Mouse (Mus musculus): ENCODE data around the gene Psen2.

Gene Psen2

GRCm38 (mm10) chr1:180248593-180249146 lies 14.6 kb downstream of the Psen2 start:
- no peak for DNase-seq

- peak; percentile 45 for DNase-seq
Measured at GRCm38 (mm10) chr1:180247901-180248300, 15.3 kb downstream of the Psen2 start.

GRCm38 (mm10) chr1:180245741-180246507 lies 17.3 kb downstream of the Psen2 start:
- DNase-seq, result no peak

DNA sequence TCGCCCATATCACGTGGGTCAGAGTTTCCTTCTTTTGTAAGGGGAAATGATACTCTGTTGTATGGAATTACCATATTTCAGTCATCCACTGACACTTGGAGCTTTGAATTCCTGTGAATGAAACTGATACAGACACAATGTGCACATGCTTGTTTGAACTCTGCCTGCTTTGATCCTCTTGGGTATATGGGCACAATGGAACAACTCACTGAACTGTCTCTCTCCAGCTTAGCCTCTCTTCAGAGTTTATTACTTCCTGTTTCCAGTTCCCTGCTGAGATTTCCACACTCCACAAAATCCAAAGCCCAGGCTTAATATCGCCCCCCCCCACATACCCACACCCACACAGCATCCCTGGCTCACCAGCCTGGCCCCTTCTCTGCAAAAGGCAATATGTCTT lies 31.5 kb downstream of the Psen2 start:
- no peak for DNase-seq

DNA sequence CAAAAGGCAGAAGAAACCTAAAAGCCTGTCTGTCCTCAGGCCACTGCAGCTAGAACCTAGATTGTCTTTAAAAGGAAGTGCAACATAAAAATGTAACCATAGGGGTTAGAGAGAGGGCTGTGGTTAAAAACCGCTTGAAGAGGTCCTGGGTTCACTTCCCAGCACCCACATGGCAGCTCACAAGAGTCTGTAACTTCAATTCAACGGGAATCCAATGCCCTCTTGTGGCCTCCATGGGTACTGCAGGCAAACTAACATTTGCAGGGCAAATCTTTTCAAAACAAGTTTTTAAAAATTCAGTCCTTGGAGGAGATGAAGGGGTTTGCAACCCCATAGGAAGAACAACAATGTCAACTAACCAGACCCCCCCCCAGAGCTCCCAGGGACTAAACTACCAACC lies 32.7 kb downstream of the Psen2 start:
- DNase-seq, result peak; percentile 63

- no peak for DNase-seq
Measured at GRCm38 (mm10) chr1:180229906-180230305, 33.3 kb downstream of the Psen2 start.

- DNase-seq, result no peak
Measured at GRCm38 (mm10) chr1:180228854-180229253, 34.4 kb downstream of the Psen2 start.

DNA sequence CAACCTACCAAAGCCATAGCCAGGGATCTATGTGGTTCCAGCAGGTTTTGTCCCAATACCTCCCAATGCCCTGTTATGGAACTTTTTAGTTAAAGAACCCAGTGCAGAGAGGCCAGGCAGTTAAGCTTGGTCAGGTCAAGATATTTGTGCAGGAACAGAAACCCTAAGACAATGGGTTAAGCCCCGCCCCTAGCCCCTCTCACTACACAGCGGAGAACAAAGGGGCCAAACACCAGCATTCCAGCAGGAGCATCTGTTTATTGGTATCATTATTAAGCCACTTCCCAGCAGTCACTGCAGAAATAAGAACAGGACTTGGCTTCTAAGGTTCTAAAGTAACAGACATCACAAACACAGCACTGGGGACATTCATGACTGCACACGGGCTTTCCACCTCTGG lies 36.5 kb downstream of the Psen2 start:
- no peak for DNase-seq

DNA sequence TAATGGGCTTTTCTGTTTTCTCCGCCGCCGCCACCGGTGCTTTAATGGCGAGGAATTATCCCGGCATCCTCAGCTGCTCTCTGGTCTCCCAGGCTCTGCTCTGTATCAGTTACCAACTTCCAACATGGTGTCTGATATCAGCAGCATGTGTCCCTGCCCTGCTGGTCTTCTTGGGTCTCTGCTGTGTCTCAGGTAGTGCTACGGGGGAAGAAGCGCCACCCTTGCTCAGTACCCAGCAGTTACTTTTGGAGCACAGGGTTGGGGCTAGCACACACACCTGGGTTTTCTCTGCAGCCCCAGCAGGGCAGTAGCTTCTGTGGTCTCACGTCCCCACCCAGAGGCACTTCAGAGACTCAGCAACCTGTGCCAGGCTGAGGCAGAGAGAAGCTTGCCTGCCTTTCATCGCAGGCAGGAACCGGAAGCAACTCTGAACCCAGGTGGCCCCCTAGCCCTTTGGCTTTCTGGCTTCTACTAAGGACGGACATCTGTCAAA lies 37.0 kb downstream of the Psen2 start:
- peak; percentile 48 for DNase-seq

- DNase-seq, result peak; percentile 89
Measured at GRCm38 (mm10) chr1:180225500-180226220, 37.6 kb downstream of the Psen2 start.

- no peak for DNase-seq
Measured at GRCm38 (mm10) chr1:180222007-180222406, 41.2 kb downstream of the Psen2 start.

DNA sequence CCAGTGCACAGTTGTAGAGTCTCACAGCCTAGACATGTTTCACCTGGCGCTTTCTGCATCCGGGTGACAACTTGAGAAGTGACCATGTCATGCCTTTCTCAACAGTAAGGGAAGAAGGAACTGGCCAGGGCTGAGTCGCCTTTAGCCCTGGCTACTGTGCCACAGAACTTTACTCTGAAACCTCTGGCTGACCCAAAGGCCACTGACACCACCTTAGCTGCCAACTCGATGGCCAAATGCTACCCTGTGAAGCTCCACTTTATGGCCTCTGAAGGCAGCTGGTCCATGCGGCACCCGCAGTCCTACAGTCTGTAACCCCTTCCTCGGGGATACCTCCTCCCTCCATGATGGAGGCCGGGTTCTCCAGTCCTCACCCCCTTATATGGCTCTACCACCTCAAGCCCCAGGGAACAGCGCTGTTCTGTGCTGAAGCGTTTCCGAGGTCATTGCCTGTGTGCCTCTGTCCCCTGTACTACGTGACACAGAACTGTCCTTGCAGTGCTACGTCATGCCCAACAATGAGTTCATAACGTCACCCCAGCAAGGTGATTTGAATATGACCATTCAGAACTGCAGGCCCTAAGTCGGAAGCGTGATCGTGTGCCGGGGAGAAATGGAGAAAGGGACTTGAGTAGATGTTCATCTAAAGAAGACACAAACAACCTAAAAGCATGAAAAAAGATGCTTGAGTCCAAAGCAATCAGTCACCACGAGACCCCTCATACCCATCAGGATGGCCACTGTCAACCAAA lies 42.3 kb downstream of the Psen2 start:
- DNase-seq, result no peak

DNA sequence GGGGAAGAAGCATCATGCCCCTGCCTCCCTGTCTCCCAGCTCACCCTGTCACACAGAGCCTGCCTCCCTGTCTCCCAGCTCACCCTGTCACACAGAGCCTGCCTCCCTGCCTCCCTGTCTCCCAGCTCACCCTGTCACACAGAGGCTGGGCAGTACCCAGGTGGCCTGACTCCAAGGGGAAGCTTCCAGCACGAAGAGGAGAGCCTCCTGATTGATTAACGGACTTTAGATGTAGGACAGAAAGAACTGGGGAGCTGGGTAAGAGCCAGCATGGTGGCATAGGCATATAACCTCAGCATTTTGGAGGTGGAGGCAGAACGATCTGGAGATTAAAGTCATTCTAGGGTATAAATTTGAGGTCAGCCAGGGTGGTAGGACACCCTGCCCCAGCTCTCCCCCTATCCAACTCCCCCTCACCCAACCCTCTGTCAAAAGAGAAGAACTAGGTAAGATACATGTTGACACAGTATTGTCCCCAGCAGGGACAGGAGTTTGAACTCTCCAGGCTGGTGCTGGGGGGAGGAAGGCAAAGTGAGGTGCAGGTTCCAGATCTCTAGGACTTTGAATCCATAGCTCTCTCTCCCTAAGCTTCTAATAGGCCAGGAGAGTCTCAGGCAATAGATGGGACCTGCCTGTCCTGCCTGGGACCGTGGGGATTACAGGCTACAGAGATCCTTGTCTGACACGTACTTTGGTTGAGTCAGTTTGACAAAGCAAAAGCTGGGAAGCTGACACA lies 46.5 kb downstream of the Psen2 start:
- no peak for DNase-seq

DNA sequence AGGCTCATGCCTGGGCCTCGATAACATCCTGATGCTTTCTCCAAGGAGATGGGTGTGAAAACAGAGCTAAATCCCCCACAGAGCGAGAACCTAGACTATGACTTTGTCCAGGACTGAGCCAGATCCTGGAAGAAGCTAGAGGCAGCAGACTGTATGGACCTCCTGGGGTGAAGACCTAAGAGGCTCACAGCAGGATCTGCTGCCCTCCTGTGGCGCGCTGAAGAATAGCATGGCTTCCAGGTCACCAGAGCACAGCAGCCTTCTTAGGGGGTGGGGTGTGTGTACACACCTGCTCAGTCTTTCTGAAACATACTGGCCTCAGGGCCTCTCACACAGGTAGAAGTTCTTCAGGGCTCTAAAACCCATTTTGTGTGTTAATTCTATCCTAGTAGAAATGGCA lies 48.2 kb downstream of the Psen2 start:
- peak; percentile 59 for DNase-seq

- no peak for DNase-seq
Measured at GRCm38 (mm10) chr1:180212911-180213310, 50.3 kb downstream of the Psen2 start.

DNA sequence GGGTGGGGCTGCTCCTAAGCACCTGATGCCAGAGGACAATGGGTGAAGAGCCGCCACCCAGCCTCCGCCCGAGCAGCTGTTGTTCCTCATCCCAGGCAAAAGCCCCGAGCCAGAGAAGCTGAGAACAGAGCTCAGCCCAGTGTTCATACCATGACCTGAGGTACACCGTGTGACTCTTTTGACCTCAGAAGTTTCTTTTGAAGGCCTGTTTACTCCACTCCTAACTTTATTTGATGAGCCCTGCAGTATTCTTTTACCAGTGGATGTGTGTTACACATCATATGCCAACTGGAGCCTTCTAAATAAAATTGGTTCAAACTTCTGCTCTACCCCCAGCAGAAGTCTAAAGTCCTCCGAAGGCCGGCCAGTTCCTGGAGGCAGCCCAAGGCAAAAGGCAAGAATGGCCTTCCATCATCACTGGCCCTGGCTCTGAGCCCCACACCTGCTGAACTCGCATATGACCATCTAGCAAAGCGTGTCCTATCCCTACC lies 52.4 kb downstream of the Psen2 start:
- DNase-seq, result no peak

GRCm38 (mm10) chr1:180210031-180210432 lies 53.2 kb downstream of the Psen2 start:
- DNase-seq, result no peak

DNA sequence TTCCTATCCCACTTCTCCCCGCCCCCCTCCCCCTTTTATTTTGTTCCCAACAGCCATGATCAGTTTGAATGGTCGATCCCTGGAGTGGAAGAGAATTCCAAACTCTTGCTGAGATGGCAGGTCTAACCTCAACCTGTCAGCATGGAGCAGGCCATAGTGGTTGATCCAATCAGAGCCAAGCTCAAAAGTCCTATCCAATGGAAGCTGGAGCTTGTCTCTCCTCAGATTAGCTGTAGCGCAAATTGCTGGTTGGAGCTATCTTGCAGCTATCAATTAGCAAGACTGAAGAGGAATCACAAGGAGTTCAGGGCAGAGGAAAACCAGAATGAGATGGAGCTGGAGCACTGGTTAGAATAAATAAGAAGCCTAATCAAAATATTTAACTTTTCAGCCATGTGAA lies 54.9 kb downstream of the Psen2 start:
- DNase-seq, result no peak

- no peak for DNase-seq
Measured at GRCm38 (mm10) chr1:180200722-180201121, 62.5 kb downstream of the Psen2 start.

DNA sequence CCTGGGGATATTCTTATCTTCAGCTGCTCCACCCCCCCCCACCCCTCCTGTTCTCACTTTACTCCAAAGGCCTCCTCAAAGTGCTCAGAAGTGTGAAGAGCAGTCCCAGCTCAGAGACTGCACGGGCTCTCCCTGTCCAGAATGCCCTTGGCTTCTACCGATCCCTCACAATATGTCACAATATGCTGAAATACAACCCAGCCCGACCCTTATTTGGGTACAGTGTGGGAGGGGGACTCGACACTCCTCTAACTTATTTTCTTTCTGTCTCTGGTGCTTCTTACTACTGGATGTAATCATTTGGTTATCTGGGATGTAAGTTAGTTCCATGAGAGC lies 63.6 kb downstream of the Psen2 start:
- no peak for DNase-seq

DNA sequence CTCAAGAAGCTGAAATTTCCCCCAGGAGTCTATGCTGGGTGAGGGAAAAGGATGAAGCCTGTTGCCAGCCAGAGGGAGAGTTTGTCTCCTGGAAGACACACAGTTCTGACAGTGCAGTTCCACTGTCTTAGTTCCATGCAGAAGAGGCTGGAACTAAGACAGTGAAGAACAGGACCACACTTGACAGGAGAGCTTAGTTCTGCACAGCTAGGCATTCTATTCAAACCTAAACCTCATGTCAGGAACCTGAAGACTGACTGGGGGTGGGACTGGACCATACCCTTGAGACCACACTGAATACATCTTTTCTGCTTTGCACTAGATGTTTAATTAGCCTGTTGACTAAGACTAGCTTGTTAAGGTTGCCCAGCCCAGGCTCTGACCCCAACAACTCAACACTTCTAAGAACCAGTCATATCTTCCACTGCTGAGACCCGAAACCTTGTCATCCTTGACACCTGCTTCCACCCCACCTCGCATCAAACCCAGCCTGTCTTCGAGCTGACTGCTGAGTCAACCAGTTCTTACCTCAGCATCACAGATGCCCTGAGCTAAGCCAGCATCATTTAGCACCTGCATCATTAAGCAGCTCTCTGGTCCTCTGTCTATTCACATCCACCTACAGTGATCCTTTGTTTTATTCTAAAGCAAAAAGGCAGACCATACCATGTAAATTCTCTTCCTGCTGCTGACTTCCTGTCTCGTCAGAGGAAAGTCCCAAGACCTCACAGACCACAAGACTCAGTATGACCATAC lies 64.1 kb downstream of the Psen2 start, which contains the start of gene Coq8a:
TSS of gene Coq8a (minus strand) at position 644 of the 756 bp plus-strand sequence.
- no peak for DNase-seq
